Mouse (Mus musculus) natural killer cell, adult 2 months (primary cell): ENCODE measurements around the gene Dlg2.

Source experiments
- DNase-seq, 2 experiments: peaks; one replicate each; pipeline ENCODE4 v3.0.0; 2022; ENCODE audit warnings: low spot score in 2 of 2

Gene Dlg2

DNA sequence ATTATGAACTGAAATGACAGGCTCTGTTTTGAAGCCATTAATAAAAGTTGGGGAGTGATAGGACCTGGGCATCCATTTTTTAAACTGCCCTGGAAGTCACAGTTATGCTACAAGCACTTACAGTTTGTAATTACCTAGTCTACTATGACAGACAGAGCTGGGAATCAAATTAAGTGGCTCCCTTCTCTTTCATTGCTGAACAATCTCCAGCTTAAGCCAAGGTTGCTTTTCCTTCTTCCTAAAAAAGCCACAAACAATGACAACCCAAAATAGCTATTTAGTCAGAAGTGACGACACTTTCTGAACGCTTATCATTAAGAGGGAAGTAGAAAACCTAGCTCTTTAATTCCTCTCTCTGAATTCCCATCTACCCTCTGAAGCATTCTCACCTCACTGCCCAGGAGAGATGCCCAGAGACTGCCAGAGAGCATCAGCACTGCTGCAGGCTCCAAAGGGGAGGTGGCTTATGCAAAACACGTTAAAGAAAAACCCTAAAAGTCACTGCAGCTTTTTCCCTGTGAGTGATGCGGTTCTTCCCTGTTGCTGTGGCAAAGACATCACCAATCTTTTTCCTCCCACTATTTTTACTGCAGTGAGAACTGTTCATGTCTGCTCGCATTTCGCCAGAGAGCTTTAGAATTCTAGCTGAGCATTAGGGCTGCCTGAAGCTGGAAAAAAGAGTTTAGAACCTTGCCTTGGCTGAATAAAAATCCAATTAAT lies 612.9 kb downstream of the Dlg2 start:
- no peak for DNase-seq

DNA sequence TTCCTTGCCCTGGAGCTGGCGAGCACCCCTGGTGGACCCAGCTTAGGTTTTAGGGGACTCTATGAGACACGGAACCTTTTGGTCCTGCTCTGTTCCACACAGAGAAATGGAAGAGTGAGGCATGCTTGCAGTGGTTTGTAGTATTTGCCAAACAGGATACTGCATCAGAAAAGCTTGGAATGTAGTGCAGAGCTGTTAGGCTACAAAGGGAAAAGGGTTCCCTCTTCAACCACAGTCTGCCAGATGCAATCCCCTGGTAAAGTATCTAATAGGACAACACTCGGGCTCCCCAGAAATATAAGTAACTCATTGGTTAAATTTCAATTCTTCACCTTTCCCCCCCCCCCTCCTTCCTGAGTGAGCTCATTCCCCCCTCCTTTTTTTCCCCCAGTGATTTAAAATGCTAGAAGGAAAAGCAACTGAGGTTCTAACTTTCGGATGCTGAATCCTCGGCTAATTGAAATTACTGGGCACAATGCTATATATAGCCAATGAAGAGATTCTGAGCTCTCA lies 613.9 kb downstream of the Dlg2 start:
- no peak for DNase-seq

DNA sequence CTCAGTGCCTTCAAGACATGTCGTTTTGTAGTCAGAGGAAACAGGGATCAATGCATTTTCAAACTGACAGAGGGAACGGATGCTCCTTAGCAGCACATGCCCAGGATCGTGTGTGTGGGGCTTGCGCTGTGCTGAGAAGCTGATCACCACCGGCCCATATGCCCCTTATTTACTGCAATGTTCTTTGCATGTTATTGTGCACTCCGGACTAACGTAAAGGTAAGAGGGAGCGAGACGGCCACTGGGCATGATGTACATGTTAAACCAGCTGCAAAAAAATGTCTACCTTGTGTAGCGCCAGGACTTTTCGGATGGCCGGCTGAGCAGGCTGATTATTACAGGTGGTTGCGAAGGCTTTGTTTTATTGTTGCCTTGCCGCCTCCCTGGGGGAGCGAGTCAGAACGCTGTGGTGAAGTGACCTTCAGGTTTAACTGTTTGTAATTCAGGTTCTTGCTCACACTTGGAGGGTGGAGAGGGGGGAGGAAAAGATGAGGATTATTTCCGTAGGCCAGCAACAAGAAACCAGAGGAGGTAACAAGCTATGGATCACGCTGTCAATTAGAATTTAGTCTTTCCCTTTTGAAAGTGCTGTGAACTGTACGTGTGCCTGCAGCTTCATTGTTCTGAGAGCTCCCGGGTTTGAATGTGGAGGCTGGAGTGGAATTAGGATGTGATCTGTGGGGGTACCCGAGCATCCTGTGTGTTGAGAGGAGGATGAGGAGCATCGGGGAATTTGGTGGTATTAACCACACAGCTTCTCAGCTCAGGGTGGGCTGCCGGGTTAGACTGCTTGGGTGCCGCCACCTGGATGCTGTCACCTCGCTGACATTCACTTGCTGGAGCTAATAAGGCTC lies 614.6 kb downstream of the Dlg2 start:
- no peak for DNase-seq

DNA sequence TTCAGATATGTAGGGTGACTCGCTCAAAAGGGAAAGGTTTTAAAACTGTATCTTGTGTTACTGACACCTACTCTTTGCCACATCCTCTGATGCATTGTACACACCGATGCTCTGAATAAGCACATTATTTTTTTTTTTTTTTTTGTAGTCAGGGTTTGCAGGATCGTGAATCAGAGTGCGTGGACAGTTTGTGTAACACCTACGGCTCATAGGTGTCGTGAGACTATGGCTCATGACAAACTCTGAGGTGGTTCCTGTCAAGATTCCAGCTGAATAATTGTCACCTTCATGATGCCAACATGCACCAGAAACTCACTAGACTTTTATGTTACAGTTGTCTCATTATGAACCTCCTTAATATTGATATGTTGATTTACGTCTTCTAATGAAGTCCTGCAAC lies 620.0 kb downstream of the Dlg2 start:
- no peak for DNase-seq

- no peak for DNase-seq
Measured at GRCm38 (mm10) chr7:91098521-91098920, 622.0 kb downstream of the Dlg2 start.

- DNase-seq = no peak
Measured at GRCm38 (mm10) chr7:91109575-91109974, 633.1 kb downstream of the Dlg2 start.

DNA sequence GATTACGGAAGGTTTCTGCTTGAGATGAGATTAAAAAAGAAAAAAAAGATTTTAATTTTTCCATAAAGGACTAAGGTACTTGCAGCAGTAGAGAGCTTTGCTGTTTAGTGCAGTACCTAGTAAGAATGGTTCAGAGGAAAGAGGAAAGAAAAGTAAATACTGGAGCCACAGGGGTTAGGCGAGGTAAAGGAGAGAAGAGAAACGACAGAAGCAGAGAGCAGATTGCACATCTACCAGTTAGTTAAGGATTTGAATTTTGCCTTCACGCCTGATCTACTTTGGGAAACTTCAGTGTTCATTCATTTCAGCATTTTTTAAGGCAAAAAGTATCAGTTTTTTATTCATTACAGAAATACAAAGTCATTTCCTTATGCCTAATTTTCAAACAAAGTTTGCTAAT lies 655.7 kb downstream of the Dlg2 start:
- DNase-seq = no peak

GRCm38 (mm10) chr7:91154096-91154495 lies 677.6 kb downstream of the Dlg2 start:
- no peak for DNase-seq

DNA sequence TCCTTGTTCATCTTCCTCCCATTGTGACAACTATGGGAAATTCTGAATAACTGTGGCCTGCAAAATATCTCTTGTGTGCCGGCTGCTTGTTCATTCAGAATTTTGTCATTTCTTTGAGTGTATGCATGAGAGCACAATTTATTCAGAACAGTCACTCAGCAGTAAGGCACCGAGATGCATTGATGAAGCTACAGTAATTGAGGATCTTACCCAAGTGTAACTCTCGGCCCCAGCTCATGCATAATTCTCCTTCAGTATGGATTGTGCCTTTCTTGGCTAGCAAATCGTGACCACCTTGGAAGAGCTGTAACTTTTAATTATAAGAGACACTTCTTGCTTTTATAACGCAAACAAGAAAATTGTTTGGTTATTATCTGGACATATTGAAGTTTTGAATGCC lies 682.7 kb downstream of the Dlg2 start:
- no peak for DNase-seq

DNA sequence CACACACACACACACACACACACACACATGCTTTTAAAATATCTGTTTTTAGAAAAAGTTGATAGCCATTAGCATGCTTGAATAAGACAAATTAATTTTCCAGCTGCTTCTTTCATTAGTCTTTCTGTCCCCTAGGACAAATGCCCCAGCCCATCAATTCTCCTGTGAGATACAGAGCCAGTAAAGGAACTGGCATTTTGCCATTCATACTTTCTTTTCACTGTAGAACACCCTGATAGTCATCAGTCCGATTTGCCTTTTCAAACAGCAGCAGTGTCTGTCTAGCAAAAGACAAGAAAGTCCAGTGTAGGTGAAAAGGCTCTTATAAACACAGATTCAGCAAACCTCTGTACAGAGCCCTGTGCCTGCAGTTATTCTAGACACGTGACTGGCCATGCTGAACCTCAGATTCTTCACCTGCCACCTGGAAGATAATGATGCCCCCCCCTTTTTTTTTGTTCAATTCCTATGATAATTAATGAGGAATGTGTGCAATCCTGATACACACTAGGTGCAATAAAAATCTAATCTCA lies 685.2 kb downstream of the Dlg2 start:
- DNase-seq = no peak

GRCm38 (mm10) chr7:91173560-91173959 lies 697.1 kb downstream of the Dlg2 start:
- no peak for DNase-seq

DNA sequence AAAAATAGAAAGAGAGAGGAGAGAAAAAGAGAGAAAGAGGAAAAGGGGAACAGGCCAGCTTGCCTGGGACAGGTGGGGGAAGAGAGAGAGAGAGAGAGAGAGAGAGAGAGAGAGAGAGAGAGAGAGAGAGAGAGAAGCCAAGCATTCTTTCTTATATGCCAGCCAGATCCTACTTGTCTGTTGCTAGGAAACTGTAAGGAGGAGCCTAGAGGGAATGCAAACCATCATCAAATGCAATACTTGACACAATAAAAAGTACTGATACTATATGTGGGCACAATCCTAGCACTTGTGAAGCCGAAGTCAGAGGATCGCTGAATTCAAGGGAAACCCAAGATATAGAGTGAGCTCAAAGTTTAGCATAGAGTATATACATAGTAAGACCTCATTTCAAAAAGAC lies 711.7 kb downstream of the Dlg2 start:
- DNase-seq = no peak

- DNase-seq = no peak
Measured at GRCm38 (mm10) chr7:91199372-91199771, 722.9 kb downstream of the Dlg2 start.

- no peak for DNase-seq
Measured at GRCm38 (mm10) chr7:91208083-91208852, 731.8 kb downstream of the Dlg2 start.

GRCm38 (mm10) chr7:91208973-91209372 lies 732.5 kb downstream of the Dlg2 start:
- DNase-seq = no peak

DNA sequence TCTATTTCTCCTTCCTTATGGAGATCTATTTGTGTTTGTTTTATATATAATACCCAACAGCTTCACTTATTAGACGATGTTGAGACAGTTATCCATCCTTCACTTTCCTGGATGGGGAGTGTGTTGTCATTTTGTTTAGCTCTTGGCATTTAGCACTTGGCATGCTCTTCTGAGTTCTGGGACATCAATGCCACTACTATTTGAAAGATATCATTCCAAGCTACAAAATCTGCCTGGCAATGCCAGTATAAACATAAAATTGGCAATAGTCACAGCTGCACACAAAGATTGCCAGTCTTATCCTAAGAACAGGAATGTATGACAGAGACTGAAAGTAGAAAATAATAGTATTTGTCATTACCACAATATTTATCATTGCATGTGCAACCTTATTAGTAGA lies 735.8 kb downstream of the Dlg2 start:
- DNase-seq = no peak

DNA sequence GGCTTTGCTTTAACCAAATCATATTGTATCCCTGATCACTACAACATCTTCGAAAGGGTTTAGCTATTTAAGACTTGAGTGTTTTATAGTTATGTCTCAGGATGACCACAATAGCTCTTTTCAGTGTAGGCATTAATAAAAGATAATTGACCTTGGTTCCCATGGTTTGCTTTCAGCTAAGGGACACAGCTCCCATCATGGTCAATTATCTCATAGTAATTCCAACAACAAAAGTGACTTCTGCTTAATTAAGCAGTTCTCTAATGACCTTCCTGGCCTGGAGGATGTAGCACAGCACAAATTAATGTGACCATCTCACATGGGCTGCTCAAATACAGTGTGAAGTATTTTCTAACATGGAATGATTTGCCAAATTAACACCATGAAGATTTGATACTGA lies 738.4 kb downstream of the Dlg2 start:
- DNase-seq = no peak

DNA sequence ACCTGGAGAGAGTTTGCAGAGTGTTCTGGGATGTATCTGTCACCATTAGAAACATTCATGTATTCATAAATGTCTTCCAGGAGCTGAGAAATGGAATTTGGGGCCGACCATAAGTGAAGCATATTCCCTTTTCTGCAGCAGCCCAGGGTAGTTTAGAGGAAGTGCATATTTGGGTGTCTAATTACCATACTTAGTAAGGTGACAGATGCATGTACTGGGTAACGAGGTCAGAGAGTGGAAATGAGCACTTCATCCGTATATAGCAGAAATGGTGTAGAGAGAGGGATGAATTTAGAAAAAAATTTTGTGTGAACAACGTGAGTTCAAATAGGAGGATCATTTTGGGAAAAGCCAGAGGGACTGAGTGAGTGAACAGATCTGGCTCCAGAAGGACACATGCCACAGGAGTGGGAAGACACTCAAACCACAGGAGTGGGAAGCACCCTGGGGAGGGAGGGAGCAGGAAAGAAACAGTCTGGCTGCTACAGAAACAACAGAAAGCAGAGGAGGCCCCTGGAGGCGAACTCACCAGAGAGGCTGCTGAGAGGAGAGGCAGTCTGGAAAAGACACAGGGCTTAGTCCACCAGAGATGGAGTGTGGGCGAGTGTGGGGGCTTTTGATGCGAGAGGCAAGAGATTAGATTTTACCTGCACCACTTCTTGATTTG lies 742.0 kb downstream of the Dlg2 start:
- no peak for DNase-seq

- no peak for DNase-seq
Measured at GRCm38 (mm10) chr7:91226442-91226841, 750.0 kb downstream of the Dlg2 start.

GRCm38 (mm10) chr7:91241718-91242117 lies 765.2 kb downstream of the Dlg2 start:
- DNase-seq = no peak

- DNase-seq = no peak
Measured at GRCm38 (mm10) chr7:91261672-91262030, 785.2 kb downstream of the Dlg2 start.
